Mouse (Mus musculus) spleen, postnatal 10 days (tissue): ENCODE data around the gene Hif3a.

Source experiments
- DNase-seq, 2 experiments: peaks; one replicate each; pipeline ENCODE4 v3.0.0; 2021 to 2022; ENCODE audit warnings: low spot score in 2 of 2

The Hif3a gene

GRCm38 (mm10) chr7:17024814-17025504 is 37.3 kb downstream of the Hif3a start:
- peak in 1 of 2 experiments; percentile 58 for DNase-seq

GRCm38 (mm10) chr7:17024141-17024540 is 38.1 kb downstream of the Hif3a start:
- DNase-seq: peak in 1 of 2 experiments; percentile 32

GRCm38 (mm10) chr7:17023701-17024100 is 38.5 kb downstream of the Hif3a start:
- no peak for DNase-seq

- no peak for DNase-seq
Measured at GRCm38 (mm10) chr7:17022176-17022575, 40.1 kb downstream of the Hif3a start.

- no peak for DNase-seq
Measured at GRCm38 (mm10) chr7:17019426-17020166, 42.6 kb downstream of the Hif3a start.

GRCm38 (mm10) chr7:17017921-17018320 is 44.3 kb downstream of the Hif3a start:
- DNase-seq: no peak

- peak in 1 of 2 experiments; percentile 45 for DNase-seq
Measured at GRCm38 (mm10) chr7:17017036-17017435, 45.2 kb downstream of the Hif3a start.

- DNase-seq: no peak
Measured at GRCm38 (mm10) chr7:17015381-17015780, 46.8 kb downstream of the Hif3a start.

GRCm38 (mm10) chr7:17011909-17012590 is 50.2 kb downstream of the Hif3a start:
- no peak for DNase-seq

GRCm38 (mm10) chr7:17010010-17010347 is 52.2 kb downstream of the Hif3a start:
- no peak for DNase-seq

- no peak for DNase-seq
Measured at GRCm38 (mm10) chr7:17009326-17010009, 52.8 kb downstream of the Hif3a start.

- peak in 1 of 2 experiments; percentile 45 for DNase-seq
Measured at GRCm38 (mm10) chr7:17007300-17007699, 54.9 kb downstream of the Hif3a start.

- DNase-seq: no peak
Measured at GRCm38 (mm10) chr7:17004716-17005115, 57.5 kb downstream of the Hif3a start.

GRCm38 (mm10) chr7:17003230-17003960 is 58.8 kb downstream of the Hif3a start:
- DNase-seq: no peak

- DNase-seq: peak; percentile 73 to 87
Measured at GRCm38 (mm10) chr7:17002375-17003195, 59.6 kb downstream of the Hif3a start.

- DNase-seq: peak; percentile 93 to 95
Measured at GRCm38 (mm10) chr7:16999650-17000049, 62.6 kb downstream of the Hif3a start.

GRCm38 (mm10) chr7:16999233-16999632 is 63.0 kb downstream of the Hif3a start:
- DNase-seq: no peak

GRCm38 (mm10) chr7:16995345-16995744 is 66.9 kb downstream of the Hif3a start:
- DNase-seq: no peak

GRCm38 (mm10) chr7:16994400-16994799 is 67.8 kb downstream of the Hif3a start:
- DNase-seq: no peak

- DNase-seq: no peak
Measured at GRCm38 (mm10) chr7:16993651-16994399, 68.4 kb downstream of the Hif3a start.
